Mouse (Mus musculus) cerebellum, postnatal 14 days (tissue): Measurements from ENCODE around the gene Bicd1.
"Not testable (repeated sequence)": the region's sequence is repeated elsewhere in the genome, so short reads cannot be mapped to it uniquely, and the experiment has no call there.

Source experiments
- DNase-seq, 2 experiments: peaks; one replicate each; pipeline ENCODE4 v3.0.0; 2021; ENCODE audit warnings: mixed read lengths in 2 of 2

Bicd1 gene

DNA sequence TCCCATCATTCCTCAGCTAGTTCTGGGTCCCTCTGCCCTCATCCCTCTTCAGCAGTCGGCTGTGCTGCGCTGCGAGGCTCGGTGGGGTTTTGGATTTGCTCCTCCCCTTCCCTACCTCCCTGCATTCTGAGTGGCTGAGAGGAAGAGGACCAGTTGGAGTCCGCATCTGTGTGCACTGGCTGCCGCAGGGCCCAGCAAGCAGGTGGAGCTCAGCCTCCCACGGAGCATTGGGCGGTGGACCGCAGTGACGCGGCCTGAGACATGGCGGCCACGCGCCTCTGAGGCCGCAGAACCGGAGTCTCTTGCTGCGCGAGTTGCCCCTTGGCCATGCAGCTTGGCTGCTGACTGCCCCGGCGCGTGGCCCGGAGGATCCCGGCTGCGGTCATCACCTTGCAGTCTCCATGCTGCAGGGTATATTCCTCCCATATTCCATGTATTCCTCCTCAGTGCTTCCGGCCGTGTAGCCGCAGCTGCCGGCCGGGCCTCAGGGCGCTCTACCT is at the start of gene Bicd1:
Bicd1 (plus strand) TSS at position 54 of the 500 bp plus-strand sequence.
- DNase-seq = peak; percentile 86 to 92

GRCm38 (mm10) chr6:149362533-149362932 is 46.2 kb upstream of the Bicd1 start:
- not testable (repeated sequence) for DNase-seq

GRCm38 (mm10) chr6:149365975-149366374 is 42.7 kb upstream of the Bicd1 start:
- not testable (repeated sequence) for DNase-seq

DNA sequence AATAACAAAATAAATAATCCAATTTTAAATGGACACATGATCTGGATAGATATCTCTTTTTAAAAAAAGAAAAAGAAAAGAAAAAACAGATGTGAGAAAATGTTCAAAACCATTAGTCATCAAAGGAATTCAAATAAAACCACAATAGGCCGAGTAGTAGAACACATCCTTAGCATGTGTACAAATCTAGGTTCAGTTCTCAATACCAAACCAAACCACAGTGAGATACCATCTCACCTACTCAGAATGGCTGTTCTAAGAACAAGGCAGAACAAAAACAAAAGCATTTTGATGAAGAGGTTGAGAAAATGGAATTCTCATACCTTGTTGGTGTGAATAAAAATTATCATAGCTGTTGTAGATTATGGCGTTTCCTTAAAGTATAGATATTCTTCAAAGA is 42.3 kb upstream of the Bicd1 start:
- DNase-seq = no peak

DNA sequence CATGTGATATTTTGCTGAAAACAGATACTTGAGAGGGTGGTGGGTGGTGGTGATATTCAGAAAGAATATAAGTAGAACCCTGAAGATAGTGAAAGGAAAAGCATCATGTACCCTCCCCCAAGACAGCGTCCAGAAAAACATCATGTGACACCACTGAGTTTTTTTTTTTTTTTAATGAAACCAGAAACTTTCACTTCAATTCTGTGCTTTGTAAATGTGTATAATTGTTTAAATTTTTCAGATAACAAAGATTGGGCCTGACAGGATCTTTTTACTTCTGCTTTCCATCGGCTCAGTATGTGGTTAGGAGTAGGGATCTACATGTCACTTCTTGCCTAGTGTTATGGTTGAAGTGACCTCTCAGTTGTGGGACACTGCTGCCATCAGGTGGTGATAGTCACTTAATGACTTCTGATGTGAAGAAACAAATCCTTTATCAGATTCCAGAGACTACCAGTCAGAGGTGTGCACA is 33.7 kb upstream of the Bicd1 start:
- peak; percentile 72 to 77 for DNase-seq

- DNase-seq = no peak
These were observed 25.2 kb upstream of the Bicd1 start for GRCm38 (mm10) chr6:149383531-149383930.

GRCm38 (mm10) chr6:149386389-149386788 is 22.3 kb upstream of the Bicd1 start:
- no peak for DNase-seq

DNA sequence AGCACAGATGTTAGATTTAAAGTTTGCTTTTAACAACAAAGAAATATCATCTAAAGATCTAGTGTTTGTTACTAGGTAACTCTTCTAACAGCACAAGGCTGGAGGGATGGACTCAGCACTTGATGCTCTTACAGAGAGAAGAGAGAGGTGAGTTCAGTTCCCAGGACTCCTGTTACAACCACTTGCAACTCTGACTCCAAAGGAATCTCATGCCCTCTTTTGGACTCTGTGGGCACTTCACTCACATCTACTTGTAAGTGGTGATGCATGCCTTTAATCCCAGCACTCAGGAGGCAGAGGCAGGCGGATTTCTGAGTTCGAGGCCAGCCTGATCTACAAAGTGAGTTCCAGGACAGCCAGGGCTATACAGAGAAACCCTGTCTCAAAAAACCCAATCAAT is 19.1 kb upstream of the Bicd1 start:
- DNase-seq = not testable (repeated sequence)

- peak in 1 of 2 experiments; percentile 50 for DNase-seq
These were observed 9.3 kb upstream of the Bicd1 start for GRCm38 (mm10) chr6:149399396-149399795.

DNA sequence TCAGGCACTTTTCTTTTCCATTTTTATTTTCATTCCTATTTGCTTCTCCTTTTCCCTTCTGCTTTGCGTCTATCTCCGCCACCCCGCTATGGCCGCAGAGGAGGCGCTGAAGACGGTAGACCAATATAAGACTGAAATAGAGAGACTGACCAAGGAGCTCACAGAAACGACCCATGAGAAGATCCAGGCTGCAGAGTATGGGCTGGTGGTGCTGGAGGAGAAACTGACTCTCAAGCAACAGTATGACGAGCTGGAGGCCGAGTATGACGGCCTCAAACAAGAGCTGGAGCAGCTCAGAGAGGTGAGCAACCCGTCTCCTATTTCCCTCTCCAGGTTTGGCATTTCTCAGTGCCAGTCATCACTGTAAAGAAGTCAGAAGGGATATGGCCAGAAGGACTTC is 655 bp downstream of the Bicd1 start:
- DNase-seq = peak; percentile 59 to 65

DNA sequence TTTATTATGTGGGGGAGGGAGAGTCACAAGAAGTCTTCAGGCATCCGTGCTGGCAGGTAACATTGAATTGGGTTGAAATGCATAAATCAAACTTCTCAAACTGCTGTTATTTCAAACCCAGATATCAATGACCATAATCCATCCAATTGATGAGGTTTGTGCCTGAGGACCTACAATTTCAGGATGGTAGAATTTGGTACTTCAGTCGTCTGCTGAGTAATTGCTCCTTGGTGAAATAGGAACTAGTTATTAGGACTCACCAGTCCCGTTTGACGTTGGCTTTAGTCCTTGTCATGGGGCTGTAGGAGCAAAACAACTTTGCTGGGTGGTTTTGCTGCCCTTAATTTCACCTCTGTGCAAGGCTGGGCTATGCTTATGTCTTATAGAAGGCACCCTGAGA is 1.2 kb downstream of the Bicd1 start:
- DNase-seq = peak; percentile 18 to 55

DNA sequence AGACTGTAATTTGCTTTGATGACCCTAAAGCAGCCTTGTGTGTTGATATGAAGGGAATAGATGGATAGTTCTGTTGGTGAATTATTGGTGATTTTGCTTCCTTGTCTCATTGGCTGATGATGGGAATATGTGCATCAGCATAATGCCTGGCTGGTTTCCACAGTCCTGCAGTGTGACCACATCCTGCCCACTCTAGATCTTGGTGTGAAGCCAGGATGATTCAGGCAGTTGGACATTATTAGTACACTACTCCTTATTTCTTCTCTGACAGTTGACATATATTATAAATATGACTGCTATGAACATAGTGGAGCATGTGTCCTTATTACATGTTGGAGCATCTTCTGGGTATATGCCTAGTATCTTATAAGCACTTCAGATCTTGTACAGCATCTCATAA is 4.6 kb downstream of the Bicd1 start:
- DNase-seq = peak; percentile 69 to 86

GRCm38 (mm10) chr6:149424748-149425147 is 16.1 kb downstream of the Bicd1 start:
- DNase-seq = peak in 1 of 2 experiments; percentile 36

DNA sequence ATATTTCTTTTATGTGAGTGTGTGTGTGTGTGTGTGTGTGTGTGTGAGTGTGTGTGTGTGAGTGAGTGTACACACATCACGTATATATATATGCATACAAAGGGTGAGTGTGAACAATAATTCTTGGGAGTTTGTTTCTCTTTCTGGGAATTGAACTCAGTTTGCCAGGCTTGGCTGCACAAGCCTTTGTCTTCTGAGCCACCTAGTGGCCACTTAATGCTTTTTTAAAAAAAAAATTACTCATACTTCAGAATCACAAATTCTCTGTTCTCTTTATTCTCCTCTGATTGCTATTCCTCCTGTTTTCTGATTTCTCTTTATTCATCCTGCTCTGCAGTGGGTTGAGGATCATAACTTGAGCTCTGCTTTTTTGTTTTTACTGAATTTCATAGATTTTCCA is 30.5 kb downstream of the Bicd1 start:
- DNase-seq = no peak

- DNase-seq = peak; percentile 29 to 64
These were observed 34.2 kb downstream of the Bicd1 start for GRCm38 (mm10) chr6:149442884-149443283.

- no peak for DNase-seq
These were observed 37.2 kb downstream of the Bicd1 start for GRCm38 (mm10) chr6:149445854-149446253.

- no peak for DNase-seq
These were observed 48.6 kb downstream of the Bicd1 start for GRCm38 (mm10) chr6:149457324-149457723.

DNA sequence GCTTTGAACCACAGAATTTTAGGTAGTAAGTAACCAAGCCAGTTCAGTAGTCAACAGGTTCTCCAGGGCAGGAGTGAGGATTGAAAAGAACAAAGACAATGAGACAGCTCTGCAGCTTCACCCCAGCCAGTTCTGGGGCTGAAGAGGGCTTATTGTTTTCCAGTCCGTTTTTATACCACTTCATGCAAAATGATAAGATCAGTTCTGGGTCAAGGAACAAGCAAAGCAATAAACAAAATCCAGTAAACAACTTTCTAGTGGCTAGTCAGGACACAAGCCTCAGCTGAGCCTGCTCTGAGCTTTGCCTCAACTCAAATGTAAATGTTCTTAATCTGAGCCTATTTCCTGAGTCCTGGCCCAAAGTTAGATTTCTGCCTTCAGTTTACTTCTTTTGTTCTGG is 52.3 kb downstream of the Bicd1 start:
- no peak for DNase-seq

- no peak for DNase-seq
These were observed 62.8 kb downstream of the Bicd1 start for GRCm38 (mm10) chr6:149471477-149471876.

DNA sequence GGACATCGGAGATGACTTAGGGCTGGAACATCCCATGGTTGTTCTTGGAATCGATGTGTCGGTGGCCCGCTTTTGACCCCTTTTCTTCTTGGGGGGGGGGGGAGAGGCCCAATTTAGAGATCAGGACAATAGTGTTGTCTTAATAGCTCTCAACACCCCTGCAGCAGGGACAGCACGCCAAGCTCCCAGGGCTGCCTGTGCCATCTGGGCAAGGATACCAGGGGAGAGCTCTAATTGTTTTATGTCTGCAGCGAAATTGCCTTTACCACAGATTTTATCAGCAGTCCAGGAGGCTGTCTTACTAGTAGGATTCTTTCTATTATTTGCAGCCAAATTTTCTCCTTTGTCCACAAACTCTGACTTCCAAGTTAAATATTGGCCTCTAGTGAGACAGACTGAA is 63.8 kb downstream of the Bicd1 start:
- DNase-seq = peak; percentile 9 to 34

DNA sequence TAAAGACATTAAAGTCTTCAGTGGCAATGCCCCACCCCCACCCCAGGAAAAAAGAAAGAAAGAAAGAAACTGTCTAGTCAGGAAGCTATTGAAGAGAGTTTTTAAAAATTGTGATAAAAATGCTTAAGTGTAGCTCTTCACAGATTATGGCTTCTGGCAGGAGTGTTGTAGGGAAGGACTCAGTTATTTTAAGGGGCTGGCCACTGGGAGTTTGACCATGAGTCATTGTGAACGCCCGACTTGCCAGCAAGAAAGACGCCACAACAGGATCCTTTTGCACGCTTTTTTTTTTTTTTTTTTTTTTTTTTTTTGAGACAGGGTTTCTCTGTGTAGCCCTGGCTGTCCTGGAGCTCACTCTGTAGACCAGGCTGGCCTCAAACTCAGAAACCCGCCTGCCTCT is 73.2 kb downstream of the Bicd1 start:
- DNase-seq = not testable (repeated sequence)

GRCm38 (mm10) chr6:149494662-149495061 is 86.0 kb downstream of the Bicd1 start:
- DNase-seq = no peak

DNA sequence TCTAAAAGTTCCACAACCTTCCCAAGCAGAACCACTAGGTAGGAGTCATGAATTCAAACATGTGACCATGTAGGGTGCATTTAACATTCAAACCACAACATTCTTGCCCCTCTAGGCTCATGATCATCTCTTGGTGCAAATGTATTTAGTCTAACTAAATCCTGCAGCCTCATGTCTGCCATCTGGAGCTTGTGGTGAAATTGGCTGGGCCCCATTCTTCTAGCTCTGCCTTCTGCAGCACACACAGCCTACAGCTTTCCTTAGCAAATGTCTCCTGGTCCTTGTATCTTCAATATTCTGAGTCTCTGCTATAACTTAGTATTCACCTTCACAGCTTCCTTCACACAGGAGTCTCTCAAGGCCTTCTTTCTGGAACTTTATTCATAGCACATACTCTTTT is 87.2 kb downstream of the Bicd1 start:
- peak; percentile 41 to 56 for DNase-seq

DNA sequence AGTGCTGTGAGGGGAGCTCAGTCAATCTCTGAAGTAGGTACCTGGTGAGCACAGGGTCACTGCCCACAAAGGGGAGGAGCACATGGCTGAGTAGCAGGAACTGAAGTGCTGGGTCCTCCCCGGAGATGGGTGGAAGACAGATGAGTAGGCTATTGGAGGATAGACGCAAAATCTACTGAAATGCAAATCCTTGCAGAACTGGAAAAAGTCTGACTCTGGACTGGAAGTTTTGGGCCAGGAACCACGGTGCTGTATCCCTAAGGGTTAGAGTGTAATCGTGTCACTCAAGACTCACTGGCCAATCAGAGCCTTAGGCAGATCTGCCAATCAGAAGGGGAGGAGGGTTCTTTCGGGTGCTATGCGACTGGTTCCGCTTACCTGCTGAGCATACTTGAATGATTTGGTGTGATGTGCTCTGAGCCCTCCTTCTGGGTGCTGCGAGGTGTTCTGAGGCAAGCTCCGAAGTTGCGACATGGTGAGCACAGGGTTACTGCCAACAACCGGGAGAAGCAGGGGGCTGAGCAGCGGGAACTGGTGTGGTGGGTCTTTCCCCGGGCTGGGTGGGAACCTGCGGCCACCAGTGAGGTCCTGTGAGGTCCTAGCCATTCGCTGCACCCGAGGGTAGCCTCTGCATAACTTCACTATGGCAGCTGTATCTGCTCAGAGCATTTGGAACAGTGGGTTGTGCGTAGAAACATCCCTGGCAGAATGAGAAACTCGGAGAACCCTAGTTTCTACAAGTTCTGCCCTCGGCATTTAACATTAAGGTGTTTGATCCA is 157.2 kb downstream of the Bicd1 start:
- peak; percentile 75 to 82 for DNase-seq

DNA sequence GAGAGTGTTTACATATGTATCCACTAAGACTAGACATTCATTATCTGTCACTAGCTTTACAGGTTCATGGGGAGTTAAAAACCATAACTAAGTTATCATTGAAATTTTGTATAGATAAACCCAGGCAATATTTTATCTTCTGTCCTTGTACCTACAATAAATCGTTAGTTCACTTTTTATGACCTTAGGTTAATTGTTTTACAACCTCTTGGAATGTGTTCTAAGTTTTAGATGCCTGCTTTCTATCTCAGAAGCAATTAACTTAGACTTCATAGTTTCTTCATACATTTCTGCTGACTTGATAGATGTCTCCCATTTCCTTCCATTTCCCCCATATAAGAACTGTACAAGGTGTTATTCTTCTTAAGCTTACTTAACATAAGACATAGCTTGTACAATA is 158.5 kb downstream of the Bicd1 start:
- DNase-seq = no peak
